Mouse (Mus musculus) CD4-positive helper T cell, adult 2 months (primary cell): ENCODE results near the gene Tmem255a.

Experiments used
- DNase-seq: peaks from one replicate; pipeline ENCODE4 v3.0.0-alpha.2; 2012; ENCODE audit warnings: low read depth, missing footprints, low spot score

The Tmem255a gene

GRCm38 (mm10) chrX:38166064-38166463 lies 86.2 kb downstream of the Tmem255a start:
- no peak for DNase-seq

GRCm38 (mm10) chrX:38165315-38165714 lies 86.9 kb downstream of the Tmem255a start:
- no peak for DNase-seq

GRCm38 (mm10) chrX:38159097-38159496 lies 93.1 kb downstream of the Tmem255a start:
- no peak for DNase-seq
